Mouse (Mus musculus) splenic B cell, adult 2 months (primary cell): ENCODE measurements around the gene Rcbtb2.

Experiments
- DNase-seq: peaks from one replicate; pipeline ENCODE4 v3.0.0-alpha.2; 2011; ENCODE audit warnings: low read depth, low spot score
- H3K27me3 ChIP-seq: 2 replicates; pipeline ENCODE4 v1.6.1; 2012; ENCODE audit warnings: mild to moderate bottlenecking, low read length, moderate library complexity, mixed read lengths; ENCODE audit not compliant: control insufficient read depth, poor library complexity, insufficient read depth, severe bottlenecking
- H3K36me3 ChIP-seq: 2 replicates; pipeline ENCODE4 v1.6.1; 2012; ENCODE audit warnings: mild to moderate bottlenecking, low read length, moderate library complexity, mixed read lengths; ENCODE audit not compliant: control insufficient read depth, poor library complexity, insufficient read depth, severe bottlenecking

The Rcbtb2 gene

DNA sequence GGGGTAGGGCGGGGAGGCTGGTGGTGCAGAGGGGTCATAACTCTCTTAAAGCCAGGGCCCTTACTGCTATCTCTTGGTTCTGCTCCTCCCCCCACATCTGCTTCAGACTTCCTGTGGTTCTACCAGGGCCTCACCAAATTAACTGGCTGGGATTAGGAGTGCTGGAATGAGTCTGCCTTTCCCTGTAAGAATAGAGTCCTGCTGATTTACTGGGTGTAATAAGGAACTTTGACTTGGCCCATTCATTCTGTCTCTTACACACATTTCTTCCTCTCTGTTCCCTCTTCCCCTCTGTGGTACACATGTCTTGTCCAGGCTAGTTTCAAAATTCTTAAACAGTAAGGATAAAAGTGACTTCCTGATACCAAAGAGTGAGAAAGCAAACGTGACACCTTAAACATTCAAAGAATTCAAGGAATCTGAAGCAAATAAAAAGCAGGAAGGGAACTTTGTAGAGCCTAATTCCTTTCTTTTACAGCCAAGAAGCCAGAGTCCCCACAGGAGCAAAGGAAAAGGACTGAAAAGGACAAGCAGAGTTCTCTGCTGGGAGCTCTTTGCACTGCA is 111.7 kb downstream of the Rcbtb2 start:
- H3K36me3 ChIP-seq, result no peaks in the 10 kb centered on the region
- no peaks in the 10 kb centered on the region for H3K27me3 ChIP-seq
- no peak for DNase-seq

GRCm38 (mm10) chr14:73237848-73238321 is 115.0 kb downstream of the Rcbtb2 start, which contains the start of gene Lpar6:
Gene Lpar6 (plus strand): TSS chr14:73237895.
- DNase-seq, result peak; percentile 48
- Histone ChIP-seq H3K36me3 (0 out of 2 replicates have a peak, but pooled peaks cover 2% of the 10 kb centered on the region), H3K27me3 (no peaks in the 10 kb centered on the region)

- Histone ChIP-seq H3K36me3 (0 out of 2 replicates have a peak, but pooled peaks cover 2% of the 10 kb centered on the region), H3K27me3 (no peaks in the 10 kb centered on the region)
- DNase-seq, result peak; percentile 65
Observed at GRCm38 (mm10) chr14:73238498-73239250, 115.8 kb downstream of the Rcbtb2 start.

- Histone ChIP-seq H3K27me3 (no peaks in the 10 kb centered on the region), H3K36me3 (0 out of 2 replicates have a peak, but pooled peaks cover 2% of the 10 kb centered on the region)
- DNase-seq, result peak; percentile 26
Observed at GRCm38 (mm10) chr14:73239291-73239690, 116.5 kb downstream of the Rcbtb2 start.

DNA sequence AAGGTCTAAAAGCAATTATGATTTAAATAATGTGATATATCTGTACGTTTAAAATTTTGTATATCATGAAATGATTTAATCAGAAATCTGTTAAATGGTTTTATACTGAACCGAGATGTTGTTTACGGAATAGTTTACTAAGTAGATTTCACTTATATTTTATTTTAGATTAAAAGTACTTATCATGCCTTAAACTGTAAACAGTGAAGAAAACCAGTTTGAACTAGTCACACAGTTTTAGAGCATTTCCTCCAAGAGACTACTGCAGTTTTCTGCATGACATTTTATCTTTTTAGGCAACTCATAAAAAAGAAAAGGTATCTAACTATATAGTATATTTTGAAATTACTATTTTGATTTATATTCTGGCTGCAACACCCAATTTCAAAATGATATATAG is 117.0 kb downstream of the Rcbtb2 start:
- 0 out of 2 replicates have a peak, but pooled peaks cover 2% of the 10 kb centered on the region for H3K36me3 ChIP-seq
- H3K27me3 ChIP-seq, result no peaks in the 10 kb centered on the region
- no peak for DNase-seq

DNA sequence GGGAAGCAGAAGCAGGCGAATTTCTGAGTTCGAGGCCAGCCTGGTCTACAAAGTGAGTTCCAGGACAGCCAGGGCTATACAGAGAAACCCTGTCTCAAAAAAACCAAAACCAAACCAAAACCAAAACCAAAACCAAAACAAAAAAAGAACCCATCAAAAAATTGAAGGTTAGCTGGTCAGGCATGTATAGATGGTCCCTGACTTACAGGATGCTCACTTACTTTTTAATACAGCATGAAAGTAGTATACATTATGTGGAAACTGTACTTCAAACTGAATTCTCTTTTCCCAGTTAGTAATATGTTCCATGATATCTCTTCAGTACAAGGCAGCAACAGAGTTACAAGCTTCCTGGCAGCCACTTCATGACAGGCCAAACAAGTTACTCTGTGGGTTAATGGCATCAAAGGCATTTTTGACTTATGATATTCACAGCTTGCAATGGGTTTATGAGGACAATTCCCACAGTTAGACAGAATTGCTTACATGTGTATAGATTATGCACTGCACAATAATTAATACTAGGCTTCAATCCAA is 121.3 kb downstream of the Rcbtb2 start:
- DNase-seq, result no peak
- Histone ChIP-seq H3K36me3 (0 out of 2 replicates have a peak, but pooled peaks cover 2% of the 10 kb centered on the region), H3K27me3 (no peaks in the 10 kb centered on the region)

DNA sequence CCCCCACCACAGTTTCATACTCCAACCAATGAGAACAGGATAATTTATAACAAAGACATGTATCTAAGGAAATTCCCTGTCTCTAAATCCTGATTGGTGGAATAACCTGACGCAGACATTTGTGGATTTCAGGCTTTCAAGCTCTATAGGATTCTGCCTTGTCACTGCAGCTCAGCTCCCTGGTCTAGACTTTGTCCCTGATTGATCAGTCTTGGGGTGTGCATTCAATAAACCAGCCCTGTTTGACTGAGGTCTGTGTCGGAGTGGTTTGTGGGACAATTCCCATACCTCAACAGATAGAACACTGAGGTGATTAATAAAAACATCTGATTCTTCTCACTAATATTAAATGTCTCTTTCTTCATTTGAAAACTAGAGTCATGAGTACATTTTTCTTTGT is 127.2 kb downstream of the Rcbtb2 start:
- Histone ChIP-seq H3K27me3 (no peaks in the 10 kb centered on the region), H3K36me3 (0 out of 2 replicates have a peak, but pooled peaks cover 3% of the 10 kb centered on the region)
- DNase-seq, result no peak

- DNase-seq, result no peak
- H3K27me3 ChIP-seq, result no peaks in the 10 kb centered on the region
- H3K36me3 ChIP-seq, result 0 out of 2 replicates have a peak, but pooled peaks cover 3% of the 10 kb centered on the region
Observed at GRCm38 (mm10) chr14:73252276-73252675, 129.4 kb downstream of the Rcbtb2 start.

DNA sequence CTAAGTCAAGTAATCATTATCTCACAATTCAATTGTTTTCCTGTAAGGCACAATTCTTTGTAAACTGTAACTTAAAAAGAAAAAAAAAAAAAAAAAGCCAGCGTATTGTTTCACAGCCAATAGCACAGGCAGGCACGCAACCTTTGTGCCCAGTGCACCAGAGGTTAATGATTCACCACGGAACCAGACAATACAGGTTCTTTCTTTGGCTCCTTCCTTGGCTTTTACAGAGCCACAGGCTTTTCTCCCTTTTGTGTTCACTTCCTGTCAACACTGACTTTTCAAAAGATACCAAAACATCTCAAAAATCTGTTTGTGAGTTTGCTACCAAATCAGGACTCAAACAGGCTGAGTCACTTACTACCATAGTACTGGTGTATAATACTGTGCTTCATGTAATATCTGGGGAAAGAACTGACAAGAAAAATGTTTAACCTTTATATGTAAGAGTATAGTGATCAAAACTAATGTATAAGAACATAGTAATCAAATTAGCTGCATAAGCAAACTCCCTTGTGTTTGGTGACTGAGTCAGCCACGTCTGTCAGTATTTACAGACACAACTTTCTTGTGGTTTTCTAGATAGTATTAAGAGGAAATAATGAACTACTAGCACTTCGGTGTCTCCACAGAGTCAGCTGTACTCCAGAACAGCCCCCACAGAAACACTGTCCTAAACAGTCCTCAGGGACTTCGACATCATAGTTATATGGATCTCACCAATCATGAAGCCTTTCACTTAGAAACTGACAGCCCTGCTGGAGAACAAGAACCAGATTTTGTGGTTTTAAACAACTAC is 130.8 kb downstream of the Rcbtb2 start:
- no peaks in the 10 kb centered on the region for H3K27me3 ChIP-seq
- DNase-seq, result no peak
- peaks cover 3% of the 10 kb centered on the region; the same call in 1 of the 2 replicates for H3K36me3 ChIP-seq

GRCm38 (mm10) chr14:73254412-73254811 is 131.6 kb downstream of the Rcbtb2 start:
- no peaks in the 10 kb centered on the region for H3K27me3 ChIP-seq
- DNase-seq, result no peak
- peaks cover 1% of the 10 kb centered on the region; the same call in 1 of the 2 replicates for H3K36me3 ChIP-seq

DNA sequence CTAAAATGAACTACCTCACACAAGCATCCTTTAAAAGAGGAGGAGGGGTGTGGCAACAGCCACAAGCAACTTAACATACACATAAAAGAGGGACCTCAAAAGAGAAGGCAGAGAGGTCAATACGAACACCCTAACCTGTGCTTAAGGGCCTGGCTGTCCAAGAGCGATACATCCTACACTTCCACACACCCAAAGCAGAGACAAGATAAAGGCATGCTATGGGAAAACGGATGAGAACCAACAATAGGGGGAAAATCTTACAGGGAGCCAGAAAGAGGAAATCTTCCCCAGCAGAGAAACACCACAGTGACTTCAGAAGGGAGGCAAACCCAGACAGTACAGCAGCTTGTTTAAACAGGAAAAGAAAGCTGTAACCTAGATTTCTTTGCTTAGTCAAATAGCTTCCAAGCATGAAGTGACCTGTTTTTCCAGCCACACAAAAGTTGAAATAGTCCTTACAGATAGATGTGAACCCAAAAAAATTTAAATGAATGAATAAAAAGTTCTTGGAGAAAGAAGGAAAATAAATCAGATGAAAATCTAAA is 132.7 kb downstream of the Rcbtb2 start:
- Histone ChIP-seq H3K36me3 (peaks cover 2% of the 10 kb centered on the region; the same call in 1 of the 2 replicates), H3K27me3 (no peaks in the 10 kb centered on the region)
- no peak for DNase-seq

- DNase-seq, result no peak
- peaks cover 4% of the 10 kb centered on the region; the same call in 1 of the 2 replicates for H3K36me3 ChIP-seq
- no peaks in the 10 kb centered on the region for H3K27me3 ChIP-seq
Observed at GRCm38 (mm10) chr14:73257348-73257747, 134.5 kb downstream of the Rcbtb2 start.
